ENCODE assay signal across 10 mouse cellular contexts in genomic region chr14:20757370-20757907, GRCm38 (mm10). TPM values are rescaled to one million over a fixed set of nuclear protein-coding genes. Genes with fewer than 3 reads are reported as not detected.
DNase-seq lines count a peak whose midpoint lies in the region; ATAC-seq and TF ChIP-seq lines count a peak whose summit lies in the region.
"Had no signal": no experiment of that assay in that cellular context is flagged by ENCODE, and none has a peak within 500 bp of the region (broad histone marks: within the 10 kb centered on the region; RNA-seq: fewer than 3 reads in every experiment).

No protein-coding gene starts in this region.

- no peak overlapping the region for H3K9ac ChIP-seq in hindbrain, embryonic 16.5 days (ENCODE audit: low read depth, low read length)
- no peak overlapping the region for H3K9ac ChIP-seq in hindbrain, embryonic 11.5 days (ENCODE audit: low read depth, low read length)
- H3K9ac ChIP-seq in stomach, postnatal 0 days (ENCODE audit: low read length): no peak overlapping the region
- H3K9ac ChIP-seq: hindbrain, embryonic 14.5 days had no signal

- 90% methylated on average over 22 of the region's 22 CpGs for WGBS in hindbrain, embryonic 16.5 days
- 94% methylated on average over 22 of the region's 22 CpGs for WGBS in hindbrain, embryonic 11.5 days
- WGBS in stomach, postnatal 0 days: 90% methylated on average over 22 of the region's 22 CpGs

- no peak for TF ChIP-seq EP300 in stomach, postnatal 0 days (optimal IDR thresholded peaks at IDR 0.05)

- H3K36me3 ChIP-seq in hindbrain, embryonic 16.5 days (ENCODE audit: control insufficient read depth, insufficient read depth, low read length): peaks cover 43% of the 10 kb centered on the region
- H3K36me3 ChIP-seq in hindbrain, embryonic 11.5 days (ENCODE audit: control insufficient read depth, insufficient read depth, low read length): peaks cover 12% of the 10 kb centered on the region; the same call in 1 of the 2 replicates
- H3K36me3 ChIP-seq in stomach, postnatal 0 days (ENCODE audit: control insufficient read depth, insufficient read depth, low read length): peaks cover 28% of the 10 kb centered on the region

- DNase-seq in hindbrain, embryonic 11.5 days (ENCODE audit: low spot score): no peak
- DNase-seq in right cerebral cortex, adult 18-20 months: peak; percentile 34
- no peak for DNase-seq in right cerebral cortex, adult 2 months (ENCODE audit: low spot score in 2 of 2)
- peak; percentile 79 to 88 for DNase-seq in cerebellum, postnatal 14 days
- no peak for DNase-seq in stomach, postnatal 0 days (ENCODE audit: low spot score)
- no peak for DNase-seq in adrenal gland, postnatal 10 days
- no peak for DNase-seq in adrenal gland, adult 18-20 months (ENCODE audit: low spot score in 2 of 2)

- no peaks in the 10 kb centered on the region for H3K9me3 ChIP-seq in hindbrain, embryonic 16.5 days (ENCODE audit: control insufficient read depth, low read length)
- H3K9me3 ChIP-seq in hindbrain, embryonic 11.5 days (ENCODE audit: control insufficient read depth, low read length): no peaks in the 10 kb centered on the region
- H3K9me3 ChIP-seq in stomach, postnatal 0 days (ENCODE audit: control insufficient read depth, low read length): no peaks in the 10 kb centered on the region
- H3K9me3 ChIP-seq: forebrain, embryonic 10.5 days had no signal

- ATAC-seq in hindbrain, embryonic 16.5 days: 0 out of 2 replicates have a peak, but pooled peaks have one; percentile 40
- ATAC-seq in hindbrain, embryonic 11.5 days (ENCODE audit: low FRiP score): no peak
- peak; percentile 24; the same call in 1 of the 2 replicates for ATAC-seq in stomach, postnatal 0 days (ENCODE audit: low FRiP score, low TSS enrichment)

- no peak for TF ChIP-seq CTCF in stomach, postnatal 0 days (IDR thresholded peaks at IDR 0.05; ENCODE audit: low read depth)

- no peak overlapping the region for H3K27ac ChIP-seq in hindbrain, embryonic 16.5 days (ENCODE audit: low read depth, low read length)
- H3K27ac ChIP-seq in hindbrain, embryonic 11.5 days (ENCODE audit: low read depth, low read length): no peak overlapping the region
- no peak overlapping the region for H3K27ac ChIP-seq in stomach, postnatal 0 days (replicated peaks)
- H3K27ac ChIP-seq: forebrain, embryonic 10.5 days; hindbrain, embryonic 14.5 days had no signal

- no peak overlapping the region for H3K4me2 ChIP-seq in hindbrain, embryonic 16.5 days (ENCODE audit: low read length)
- H3K4me2 ChIP-seq in hindbrain, embryonic 11.5 days (replicated peaks; ENCODE audit: low read depth, low read length): no peak overlapping the region
- no peak overlapping the region for H3K4me2 ChIP-seq in stomach, postnatal 0 days (replicated peaks; ENCODE audit: low read depth)
- H3K4me2 ChIP-seq: hindbrain, embryonic 14.5 days had no signal

- H3K4me3 ChIP-seq in hindbrain, embryonic 16.5 days (ENCODE audit: low read length): no peak overlapping the region
- no peak overlapping the region for H3K4me3 ChIP-seq in hindbrain, embryonic 11.5 days (ENCODE audit: low read depth, low read length)
- no peak overlapping the region for H3K4me3 ChIP-seq in stomach, postnatal 0 days (ENCODE audit: low read depth, low read length)
- H3K4me3 ChIP-seq: forebrain, embryonic 10.5 days had no signal

- H3K4me1 ChIP-seq in hindbrain, embryonic 16.5 days (ENCODE audit: control insufficient read depth, insufficient read depth, low read depth, low read length): no peaks in the 10 kb centered on the region
- no peaks in the 10 kb centered on the region for H3K4me1 ChIP-seq in hindbrain, embryonic 11.5 days (replicated peaks; ENCODE audit: control insufficient read depth, insufficient read depth, low read length)
- H3K4me1 ChIP-seq in stomach, postnatal 0 days (replicated peaks; ENCODE audit: control insufficient read depth, insufficient read depth): no peaks in the 10 kb centered on the region
- H3K4me1 ChIP-seq: forebrain, embryonic 10.5 days had no signal

- H3K27me3 ChIP-seq in hindbrain, embryonic 16.5 days (replicated peaks; ENCODE audit: control insufficient read depth, insufficient read depth, low read length): no peaks in the 10 kb centered on the region
- H3K27me3 ChIP-seq in hindbrain, embryonic 11.5 days (ENCODE audit: control insufficient read depth, insufficient read depth, low read length): no peaks in the 10 kb centered on the region
- no peaks in the 10 kb centered on the region for H3K27me3 ChIP-seq in stomach, postnatal 0 days (ENCODE audit: control insufficient read depth, insufficient read depth, low read length)

RNA-seq across cellular contexts. Expression of gene Ndst2, which starts 23.1 kb away (rescaled TPM):
- polyA plus RNA-seq in hindbrain, embryonic 16.5 days (2015; fragmentation: Nextera tagmentation; extraction: Ambion mirVana): 16.7 and 20.8 TPM in 2 replicates
- polyA plus RNA-seq in hindbrain, embryonic 11.5 days (2014; fragmentation: Nextera tagmentation; extraction: Ambion mirVana): 20.2 and 21.0 TPM in 2 replicates
- 9.6 and 12.0 TPM in 2 replicates for polyA plus RNA-seq in stomach, postnatal 0 days (2015; fragmentation: Nextera tagmentation; extraction: Ambion mirVana)
- 10 to 100 TPM; 24.1 to 32.7 TPM for total RNA-seq in adrenal gland, postnatal 10 days (2021)
- 10 to 100 TPM; 21.6 to 26.1 TPM for total RNA-seq in adrenal gland, adult 18-20 months (2021)

RNA-seq across cellular contexts. Expression of gene Camk2g, which starts 36.4 kb away (rescaled TPM):
- polyA plus RNA-seq in hindbrain, embryonic 16.5 days (2015; fragmentation: Nextera tagmentation; extraction: Ambion mirVana): 214 and 241 TPM in 2 replicates
- polyA plus RNA-seq in hindbrain, embryonic 11.5 days (2014; fragmentation: Nextera tagmentation; extraction: Ambion mirVana): 44.2 and 46.8 TPM in 2 replicates
- 35.0 and 38.6 TPM in 2 replicates for polyA plus RNA-seq in stomach, postnatal 0 days (2015; fragmentation: Nextera tagmentation; extraction: Ambion mirVana)
- 10 to 100 TPM; 35.1 to 57.4 TPM for total RNA-seq in adrenal gland, postnatal 10 days (2021)
- 10 to 100 TPM; 38.2 to 51.8 TPM for total RNA-seq in adrenal gland, adult 18-20 months (2021)

RNA-seq across cellular contexts. Expression of gene Zswim8, which starts 50.1 kb away (rescaled TPM):
- polyA plus RNA-seq in hindbrain, embryonic 16.5 days (2015; fragmentation: Nextera tagmentation; extraction: Ambion mirVana): 36.1 and 42.2 TPM in 2 replicates
- 25.2 and 32.7 TPM in 2 replicates for polyA plus RNA-seq in hindbrain, embryonic 11.5 days (2014; fragmentation: Nextera tagmentation; extraction: Ambion mirVana)
- polyA plus RNA-seq in stomach, postnatal 0 days (2015; fragmentation: Nextera tagmentation; extraction: Ambion mirVana): 13.6 and 13.7 TPM in 2 replicates
- 100 to 1,000 TPM in 1 of 2 experiments, 10 to 100 TPM in 1; 83.7 to 104 TPM for total RNA-seq in adrenal gland, postnatal 10 days (2021)
- 100 to 1,000 TPM; 129 to 136 TPM for total RNA-seq in adrenal gland, adult 18-20 months (2021)

RNA-seq across cellular contexts. Expression of gene Chchd1, which starts 54.6 kb away (rescaled TPM):
- 148 and 163 TPM in 2 replicates for polyA plus RNA-seq in hindbrain, embryonic 16.5 days (2015; fragmentation: Nextera tagmentation; extraction: Ambion mirVana)
- polyA plus RNA-seq in hindbrain, embryonic 11.5 days (2014; fragmentation: Nextera tagmentation; extraction: Ambion mirVana): 210 and 223 TPM in 2 replicates
- polyA plus RNA-seq in stomach, postnatal 0 days (2015; fragmentation: Nextera tagmentation; extraction: Ambion mirVana): 145 and 159 TPM in 2 replicates
- 10 to 100 TPM; 91.8 to 96.3 TPM for total RNA-seq in adrenal gland, postnatal 10 days (2021)
- 10 to 100 TPM; 80.8 to 90.3 TPM for total RNA-seq in adrenal gland, adult 18-20 months (2021)

Comparison
In these comparisons a context has a peak if more than half of its experiments do, and no peak if none do; other contexts are left out.
1. DNase-seq: peak in right cerebral cortex, adult 18-20 months (single experiment) and cerebellum, postnatal 14 days (2 of 2); none in hindbrain, embryonic 11.5 days (single experiment), right cerebral cortex, adult 2 months (0 of 2), stomach, postnatal 0 days (single experiment), adrenal gland, postnatal 10 days (single experiment) and adrenal gland, adult 18-20 months (0 of 2).